Mouse (Mus musculus): Measurements from ENCODE around the gene Ncr1.
"Not testable (repeated sequence)": the region's sequence is repeated elsewhere in the genome, so short reads cannot be mapped to it uniquely, and the experiment has no call there.

Gene Ncr1

DNA sequence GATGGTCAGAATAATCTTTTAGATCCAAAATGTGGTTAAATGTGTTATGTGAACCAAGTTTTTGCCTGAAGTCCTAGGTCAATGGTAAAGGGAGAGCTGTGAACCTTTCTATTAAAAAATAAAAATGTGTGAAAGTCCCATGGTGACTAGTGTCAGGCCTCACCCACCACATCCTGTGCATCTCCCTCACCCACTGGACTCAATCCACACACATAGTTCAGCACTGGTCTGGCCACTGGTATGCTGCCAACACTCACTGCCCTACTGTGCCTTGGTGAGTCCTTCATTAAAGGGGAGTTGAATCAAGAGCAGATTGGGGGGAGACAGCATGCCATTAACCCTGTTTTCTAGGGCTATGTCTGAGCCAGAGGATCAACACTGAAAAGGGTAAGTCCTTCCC is at the start of gene Ncr1:
TSS of gene Ncr1 (plus strand) at position 216 of the 400 bp plus-strand sequence.
- DNase-seq (ENCODE audit: low read depth, low spot score), result no peak

DNA sequence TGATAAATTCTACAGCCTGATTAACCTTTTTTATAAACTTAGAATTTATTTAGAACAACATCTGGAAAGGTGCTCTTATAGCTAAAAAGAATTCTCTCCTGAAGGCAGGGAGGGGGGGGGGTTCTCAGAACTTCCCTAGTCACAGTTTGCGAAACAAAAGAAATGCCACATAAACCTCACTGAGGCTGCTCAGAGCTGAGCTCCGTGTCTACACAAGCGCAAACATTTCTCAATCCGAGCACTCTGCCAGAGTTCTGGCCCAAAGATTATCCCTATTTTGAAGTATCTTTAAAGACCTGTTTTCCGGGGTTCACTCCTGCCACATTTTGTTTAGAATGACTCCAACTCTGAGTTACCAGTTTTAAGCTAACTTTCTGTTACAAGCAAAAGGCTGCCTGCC is 44.9 kb upstream of the Ncr1 start:
- no peak for DNase-seq (ENCODE audit: low read depth, low spot score)

DNA sequence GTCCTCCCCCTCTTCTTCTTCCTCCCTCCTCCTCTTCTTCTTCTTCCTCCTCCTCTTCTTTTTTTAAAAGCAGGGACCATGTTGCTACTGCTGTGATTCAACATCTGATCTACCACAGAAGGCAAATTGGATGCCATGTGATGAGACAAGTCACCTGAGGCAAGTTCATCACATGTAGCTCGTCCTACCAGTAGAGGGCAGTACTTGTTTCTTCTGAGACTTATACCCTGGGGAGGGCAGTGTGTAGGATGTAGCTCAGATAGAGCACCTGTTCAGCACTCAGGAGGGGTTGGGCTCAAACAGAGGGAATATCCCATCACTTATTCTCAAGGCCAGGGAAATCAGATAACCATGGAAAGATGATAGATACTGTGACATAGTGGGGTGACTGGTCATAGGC is 40.3 kb upstream of the Ncr1 start:
- no peak for DNase-seq (ENCODE audit: low read depth, low spot score)

DNA sequence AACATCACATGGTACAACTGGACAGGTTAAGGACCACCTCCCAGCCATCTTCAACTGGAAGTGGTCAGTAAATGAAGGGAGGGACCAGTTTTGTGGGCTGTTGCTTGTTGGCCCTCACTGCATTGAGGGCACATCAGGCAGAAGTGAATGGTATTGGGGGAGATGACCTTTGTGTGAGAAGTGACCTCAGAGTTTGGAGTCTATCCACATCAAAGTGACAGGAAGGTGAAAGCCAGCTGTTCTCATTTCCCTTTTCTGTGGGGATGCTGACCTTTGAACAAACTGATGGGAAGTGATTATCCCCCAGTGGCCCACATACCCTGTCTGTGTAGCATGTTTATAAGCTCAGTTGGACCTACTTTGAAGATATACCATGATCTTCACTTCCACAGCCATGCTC is 37.4 kb upstream of the Ncr1 start:
- no peak for DNase-seq (ENCODE audit: low read depth, low spot score)

DNA sequence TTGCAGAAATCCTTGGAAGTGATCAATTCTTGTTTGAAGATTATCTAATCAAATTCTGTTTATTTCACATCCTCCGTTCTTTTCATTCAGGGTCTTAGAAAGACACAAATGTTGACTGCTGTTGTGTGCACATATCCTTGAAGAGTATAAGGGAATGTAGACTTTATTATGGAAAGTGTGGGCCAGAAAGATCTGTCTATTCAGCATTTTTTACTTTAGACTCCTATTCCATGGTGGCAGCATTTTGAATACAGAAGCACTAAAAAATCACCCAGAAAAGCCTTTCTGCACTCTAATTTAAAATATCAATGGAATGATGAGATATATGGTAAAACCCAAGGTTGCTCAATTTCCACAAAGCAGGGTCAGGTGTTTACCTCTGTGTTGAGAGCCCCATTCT is 34.1 kb upstream of the Ncr1 start:
- DNase-seq (ENCODE audit: low read depth, low spot score), result no peak

DNA sequence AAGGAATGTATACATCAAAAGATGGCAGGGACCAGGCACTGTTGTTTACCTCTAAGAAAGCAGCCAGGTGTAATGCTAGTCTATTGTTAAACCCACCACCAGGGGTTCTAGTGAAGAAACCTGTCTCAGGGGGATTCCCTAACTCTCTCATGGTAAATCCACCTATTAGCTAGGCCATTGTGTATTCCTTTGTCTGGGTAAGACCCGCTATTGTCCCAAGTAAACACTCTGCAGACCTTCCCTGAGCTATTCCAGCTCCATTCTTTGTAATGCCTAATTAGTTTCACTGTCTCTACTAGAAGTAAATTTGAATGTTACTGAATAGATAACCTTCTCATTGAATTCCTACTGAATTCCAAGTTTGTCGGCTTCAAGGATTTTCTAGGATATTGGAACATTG is 24.4 kb upstream of the Ncr1 start:
- not testable (repeated sequence) for DNase-seq (ENCODE audit: low read depth, low spot score)

DNA sequence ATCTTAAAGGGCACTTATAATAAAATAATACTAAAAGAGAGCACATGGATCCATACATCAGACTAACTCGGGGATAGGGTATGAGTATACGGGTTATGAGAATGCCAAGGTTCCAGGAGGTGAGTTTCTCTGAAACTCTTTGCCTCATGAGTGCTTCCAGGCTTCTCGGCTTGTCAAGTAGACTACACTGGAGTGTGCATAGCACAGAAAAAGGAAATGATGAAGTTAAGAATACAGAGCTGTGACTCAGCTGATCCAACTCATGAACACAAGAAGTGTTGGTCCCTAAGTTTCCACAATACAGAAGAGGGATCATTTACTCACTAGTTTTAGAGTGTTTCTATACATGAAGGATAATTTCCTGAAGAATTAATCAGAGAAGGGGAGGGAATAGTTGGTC is 24.0 kb upstream of the Ncr1 start:
- not testable (repeated sequence) for DNase-seq (ENCODE audit: low read depth, low spot score)

DNA sequence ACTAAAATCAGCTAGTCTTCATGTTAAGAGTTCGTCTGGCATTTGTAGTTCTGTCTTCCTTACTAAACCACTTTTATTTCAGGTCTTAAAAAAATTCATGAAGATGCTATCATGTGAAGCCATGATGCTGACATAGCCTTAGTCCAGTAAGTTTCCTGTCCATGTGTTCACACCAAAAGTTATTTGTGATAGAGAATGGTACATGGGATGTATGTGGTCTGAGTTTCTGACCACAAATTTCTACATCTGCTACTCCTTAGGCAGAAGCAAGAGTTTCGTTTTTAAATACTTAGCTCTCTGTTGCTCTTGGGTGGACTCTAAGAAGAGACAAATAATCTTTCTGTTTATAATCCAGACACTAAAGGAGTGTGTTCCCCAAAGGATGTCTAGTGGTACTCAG is 14.2 kb upstream of the Ncr1 start:
- DNase-seq (ENCODE audit: low read depth, low spot score), result no peak

DNA sequence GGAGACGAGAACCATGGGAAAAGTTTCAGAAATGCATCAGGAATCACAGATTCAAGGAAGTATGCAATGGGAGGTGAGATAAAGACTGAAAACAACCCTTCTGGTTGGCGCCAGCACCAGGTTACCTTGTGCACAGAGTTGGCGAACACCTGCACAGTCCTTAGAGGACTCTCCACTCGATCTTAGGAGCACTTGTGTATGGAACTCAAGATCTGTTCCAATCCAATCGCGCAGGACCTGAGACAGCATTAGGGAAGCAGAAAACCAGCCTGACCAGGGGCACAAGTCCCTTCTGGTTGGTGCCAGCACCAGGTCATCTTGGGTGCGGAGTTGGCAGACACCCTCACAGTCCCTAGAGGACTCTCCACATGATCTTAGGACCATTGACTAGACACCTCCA is 36.0 kb downstream of the Ncr1 start:
- no peak for DNase-seq (ENCODE audit: low read depth, low spot score)

All from mesoderm, embryonic 11.5 days (tissue).